Mouse (Mus musculus): ENCODE measurements around the gene Csk. TPM values are rescaled to one million over a fixed set of nuclear protein-coding genes. Genes with fewer than 3 reads are reported as not detected.

The Csk gene
- polyA plus RNA-seq, 1 experiment from 2014 or later: 25.5 TPM

GRCm38 (mm10) chr9:57589224-57590126 lies 64.0 kb downstream of the Csk start, which contains the start of gene Ulk3:
Gene Ulk3, plus strand, starts transcription at chr9:57589452.
- Histone ChIP-seq H3K9me3 (ENCODE audit: control insufficient read depth, low read length) (no peaks in the 10 kb centered on the region), H3K27ac (ENCODE audit: low read length) (peak within 1 kb of the TSS; percentile 87), H3K9ac (ENCODE audit: low read length) (peak within 1 kb of the TSS; percentile 83), H3K4me2 (ENCODE audit: low read depth, low read length) (peak within 1 kb of the TSS; percentile 89), H3K4me1 (replicated peaks; ENCODE audit: control insufficient read depth, insufficient read depth, low read length) (peaks cover 14% of the 10 kb centered on the region), H3K27me3 (ENCODE audit: control insufficient read depth, insufficient read depth, low read depth, low read length) (no peaks in the 10 kb centered on the region), H3K4me3 (ENCODE audit: low read length) (peak within 1 kb of the TSS; percentile 82), H3K36me3 (ENCODE audit: control insufficient read depth, insufficient read depth, low read length) (peaks cover 6% of the 10 kb centered on the region; the same call in 1 of the 2 replicates)
- ATAC-seq (ENCODE audit: low read depth): peak; percentile 93
- WGBS: under 1% methylated on average over 57 of the region's 58 CpGs

DNA sequence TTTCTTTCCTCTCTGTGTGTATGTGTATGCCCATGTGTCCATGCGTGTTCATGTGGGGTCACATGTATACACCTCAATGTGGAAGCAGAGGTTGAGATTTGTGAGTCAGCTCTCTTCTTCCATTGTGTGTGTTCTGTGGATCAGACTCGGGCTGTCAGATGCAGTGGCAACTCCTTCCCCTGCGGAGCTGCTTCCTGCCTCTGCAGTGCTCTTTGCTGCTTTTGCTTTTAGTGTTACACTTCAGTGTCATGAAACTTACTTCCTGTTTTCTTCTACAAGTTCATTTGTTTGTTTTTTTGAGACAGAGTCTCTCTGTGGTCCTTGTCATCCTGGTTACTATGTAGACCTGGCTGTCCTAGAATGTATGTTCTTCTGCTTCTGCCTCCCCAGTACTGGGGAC lies 68.4 kb downstream of the Csk start:
- Histone ChIP-seq H3K27ac (ENCODE audit: low read length) (no peak overlapping the region), H3K4me1 (replicated peaks; ENCODE audit: control insufficient read depth, insufficient read depth, low read length) (peaks cover 9% of the 10 kb centered on the region), H3K4me2 (ENCODE audit: low read depth, low read length) (no peak overlapping the region), H3K36me3 (ENCODE audit: control insufficient read depth, insufficient read depth, low read length) (peaks cover 29% of the 10 kb centered on the region), H3K27me3 (ENCODE audit: control insufficient read depth, insufficient read depth, low read depth, low read length) (no peaks in the 10 kb centered on the region), H3K4me3 (ENCODE audit: low read length) (no peak overlapping the region), H3K9me3 (ENCODE audit: control insufficient read depth, low read length) (no peaks in the 10 kb centered on the region), H3K9ac (ENCODE audit: low read length) (no peak overlapping the region)
- no peak for ATAC-seq (ENCODE audit: low read depth)
- whole genome bisulfite sequencing: 83% methylated on average over 3 of the region's 3 CpGs

GRCm38 (mm10) chr9:57577144-57577849 lies 76.1 kb downstream of the Csk start:
- Histone ChIP-seq H3K27me3 (ENCODE audit: control insufficient read depth, insufficient read depth, low read depth, low read length) (no peaks in the 10 kb centered on the region), H3K27ac (ENCODE audit: low read length) (no peak overlapping the region), H3K4me3 (ENCODE audit: low read length) (no peak overlapping the region), H3K4me1 (replicated peaks; ENCODE audit: control insufficient read depth, insufficient read depth, low read length) (no peaks in the 10 kb centered on the region), H3K9ac (ENCODE audit: low read length) (no peak overlapping the region), H3K36me3 (ENCODE audit: control insufficient read depth, insufficient read depth, low read length) (peaks cover 23% of the 10 kb centered on the region), H3K9me3 (ENCODE audit: control insufficient read depth, low read length) (no peaks in the 10 kb centered on the region), H3K4me2 (ENCODE audit: low read depth, low read length) (no peak overlapping the region)
- 76% methylated on average over 6 of the region's 6 CpGs for WGBS
- no peak for ATAC-seq (ENCODE audit: low read depth)

Other genes with a start within 250 kb of the Csk start
- 24.8 and 27.6 TPM in 2 replicates for gene Ppcdc, start 213.5 kb downstream of the Csk start, polyA plus RNA-seq (2015; fragmentation: Nextera tagmentation; extraction: Ambion mirVana)
- gene Scamp5, start 185.6 kb downstream of the Csk start, polyA plus RNA-seq (2015; fragmentation: Nextera tagmentation; extraction: Ambion mirVana): 6.2 and 7.0 TPM in 2 replicates
- 2.1 TPM in 2 replicates for gene Rpp25, start 149.6 kb downstream of the Csk start, polyA plus RNA-seq (2015; fragmentation: Nextera tagmentation; extraction: Ambion mirVana)
- gene Cox5a, start 132.4 kb downstream of the Csk start, polyA plus RNA-seq (2015; fragmentation: Nextera tagmentation; extraction: Ambion mirVana): 448 and 496 TPM in 2 replicates
- 18.3 and 19.0 TPM in 2 replicates for gene Fam219b, start 116.1 kb downstream of the Csk start, polyA plus RNA-seq (2015; fragmentation: Nextera tagmentation; extraction: Ambion mirVana)
- 38.6 and 40.9 TPM in 2 replicates for gene Mpi, start 100.9 kb downstream of the Csk start, polyA plus RNA-seq (2015; fragmentation: Nextera tagmentation; extraction: Ambion mirVana)
- 66.9 and 70.3 TPM in 2 replicates for gene Scamp2, start 92.7 kb downstream of the Csk start, polyA plus RNA-seq (2015; fragmentation: Nextera tagmentation; extraction: Ambion mirVana)
- 17.3 and 17.9 TPM in 2 replicates for gene Ulk3, start 64.2 kb downstream of the Csk start, polyA plus RNA-seq (2015; fragmentation: Nextera tagmentation; extraction: Ambion mirVana)
- not detected in 2 replicates for gene Cplx3, start 47.4 kb downstream of the Csk start, polyA plus RNA-seq (2015; fragmentation: Nextera tagmentation; extraction: Ambion mirVana)
- not detected in 2 replicates for gene Lman1l, start 32.9 kb downstream of the Csk start, polyA plus RNA-seq (2015; fragmentation: Nextera tagmentation; extraction: Ambion mirVana)
- gene Cyp1a2, start 30.1 kb upstream of the Csk start, polyA plus RNA-seq (2015; fragmentation: Nextera tagmentation; extraction: Ambion mirVana): not detected in 2 replicates
- 0.13 TPM in 1 of 2 replicates, not detected in the other for gene Cyp1a1, start 34.3 kb upstream of the Csk start, polyA plus RNA-seq (2015; fragmentation: Nextera tagmentation; extraction: Ambion mirVana)
- 31.1 TPM in 2 replicates for gene Edc3, start 54.9 kb upstream of the Csk start, polyA plus RNA-seq (2015; fragmentation: Nextera tagmentation; extraction: Ambion mirVana)
- 76.6 and 89.5 TPM in 2 replicates for gene Clk3, start 112.2 kb upstream of the Csk start, polyA plus RNA-seq (2015; fragmentation: Nextera tagmentation; extraction: Ambion mirVana)
- gene Arid3b, start 183.2 kb upstream of the Csk start, polyA plus RNA-seq (2015; fragmentation: Nextera tagmentation; extraction: Ambion mirVana): 4.3 and 4.9 TPM in 2 replicates

All from lung, embryonic 16.5 days (tissue).